8 mouse cellular contexts compared by ENCODE assay signal in the genomic region with DNA sequence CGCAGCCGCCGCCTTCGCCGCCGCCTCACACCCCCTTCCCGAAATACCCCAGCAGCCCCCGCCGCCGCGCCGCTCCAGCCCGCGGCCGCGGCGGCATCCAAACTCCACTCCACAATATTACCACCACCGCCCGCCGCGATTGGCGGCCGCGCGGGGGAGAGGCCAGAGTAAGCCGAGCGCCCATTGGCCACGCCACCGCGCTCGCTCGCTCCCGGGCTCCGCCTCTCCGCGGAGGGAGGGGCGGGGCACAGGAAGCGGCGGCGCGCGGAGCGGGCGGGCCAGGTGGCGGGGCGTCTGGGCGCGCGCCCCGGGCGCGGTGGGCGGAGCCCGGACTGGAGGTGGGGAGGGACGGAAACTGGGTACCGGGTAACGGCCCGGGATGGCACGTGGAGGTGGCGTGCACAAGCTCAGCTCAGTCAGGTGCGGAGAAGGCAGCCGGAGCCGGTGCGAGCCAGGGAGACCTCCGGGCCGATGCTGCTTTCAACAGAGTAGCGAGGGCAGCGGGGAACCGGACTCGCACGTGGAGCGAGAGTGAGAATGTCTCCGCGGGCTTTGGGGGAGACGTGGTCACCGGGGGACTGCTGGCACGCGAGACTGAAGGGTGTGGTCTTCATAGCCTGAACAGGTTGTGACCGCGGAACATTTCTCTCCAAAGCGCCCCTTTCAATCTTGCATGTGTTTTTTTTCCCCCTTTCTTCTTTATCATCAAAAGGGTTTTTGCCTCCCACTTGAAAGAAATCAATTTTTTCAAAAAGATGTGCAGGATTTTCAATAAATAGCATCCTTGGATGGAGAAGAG. TPM values are rescaled to one million over a fixed set of nuclear protein-coding genes. Genes with fewer than 3 reads are reported as not detected.
DNase-seq lines count a peak whose midpoint lies in the region; ATAC-seq and TF ChIP-seq lines count a peak whose summit lies in the region.

A gene (minus strand): TSS at position 81 of the 799 bp plus-strand sequence.

- H3K4me3 ChIP-seq in ES-Bruce4 (ENCODE audit: low read depth, low read length) = peak within 1 kb of the TSS; percentile 96
- peak within 1 kb of the TSS; percentile 98 for H3K4me3 ChIP-seq in forebrain, embryonic 13.5 days
- H3K4me3 ChIP-seq in liver, postnatal 0 days (ENCODE audit: low read depth, low read length) = peak within 1 kb of the TSS; percentile 89
- H3K4me3 ChIP-seq in neural tube, embryonic 14.5 days (ENCODE audit: low read depth, low read length) = peak within 1 kb of the TSS; percentile 86

- H3K9ac ChIP-seq in ES-Bruce4 (ENCODE audit: low read depth, poor library complexity, severe bottlenecking) = peak within 1 kb of the TSS; percentile 90
- H3K9ac ChIP-seq in forebrain, embryonic 13.5 days = peak within 1 kb of the TSS; percentile 89
- H3K9ac ChIP-seq in liver, postnatal 0 days (replicated peaks) = peak within 1 kb of the TSS; percentile 81
- peak within 1 kb of the TSS; percentile 84 for H3K9ac ChIP-seq in neural tube, embryonic 14.5 days (replicated peaks; ENCODE audit: low read depth, low read length)

- H3K36me3 ChIP-seq in ES-Bruce4 (ENCODE audit: control insufficient read depth, insufficient read depth, low read length, poor library complexity, severe bottlenecking) = no peaks in the 10 kb centered on the region
- H3K36me3 ChIP-seq in forebrain, embryonic 13.5 days (ENCODE audit: poor library complexity, severe bottlenecking) = no peaks in the 10 kb centered on the region
- H3K36me3 ChIP-seq in liver, postnatal 0 days (replicated peaks; ENCODE audit: insufficient read depth, low read length) = no peaks in the 10 kb centered on the region
- no peaks in the 10 kb centered on the region for H3K36me3 ChIP-seq in neural tube, embryonic 14.5 days (ENCODE audit: control insufficient read depth, insufficient read depth, low read length)

- peak; percentile 94 to 95 for DNase-seq in heart, postnatal 10 days
- peak; percentile 75 for DNase-seq in large intestine, adult 2 months (ENCODE audit: low read depth, low spot score)
- DNase-seq in liver, postnatal 0 days = peak; percentile 97
- peak; percentile 97 for DNase-seq in testis, postnatal 10 days (ENCODE audit: low spot score)

- peak; percentile 39 for TF ChIP-seq POLR2A in ES-Bruce4 (IDR thresholded peaks at IDR 0.05; ENCODE audit: insufficient read depth, low read length)

- TF ChIP-seq EP300 in ES-Bruce4 (IDR thresholded peaks at IDR 0.05; ENCODE audit: insufficient read depth, low read depth, low read length) = 0 out of 2 replicates have a peak, but pooled peaks have one; percentile 25
- no peak for TF ChIP-seq EP300 in liver, postnatal 0 days (IDR thresholded peaks at IDR 0.05; ENCODE audit: low read depth)

- TF ChIP-seq CTCF in ES-Bruce4 (IDR thresholded peaks at IDR 0.05; ENCODE audit: low read depth, low read length) = no peak
- TF ChIP-seq CTCF in liver, postnatal 0 days (IDR thresholded peaks at IDR 0.05; ENCODE audit: low read depth) = no peak

- H3K4me2 ChIP-seq in forebrain, embryonic 13.5 days = peak within 1 kb of the TSS; percentile 87
- peak within 1 kb of the TSS; percentile 91 for H3K4me2 ChIP-seq in liver, postnatal 0 days (ENCODE audit: low read depth, low read length)
- peak within 1 kb of the TSS; percentile 84 for H3K4me2 ChIP-seq in neural tube, embryonic 14.5 days (ENCODE audit: low read depth, low read length)

- intact Hi-C loops in heart, postnatal 10 days (cut with DNase I) = loop anchor here (5.0 kb wide), 1 partner anchor 72 kb away; no protein-coding TSS in a partner anchor

- H3K4me1 ChIP-seq in ES-Bruce4 (ENCODE audit: control insufficient read depth, insufficient read depth, low read length) = peaks cover 4% of the 10 kb centered on the region
- peaks cover 21% of the 10 kb centered on the region for H3K4me1 ChIP-seq in forebrain, embryonic 13.5 days
- H3K4me1 ChIP-seq in liver, postnatal 0 days (ENCODE audit: insufficient read depth) = peaks cover 8% of the 10 kb centered on the region
- H3K4me1 ChIP-seq in neural tube, embryonic 14.5 days (ENCODE audit: control insufficient read depth, insufficient read depth, low read length) = peaks cover 5% of the 10 kb centered on the region; the same call in 1 of the 2 replicates

- H3K27ac ChIP-seq in ES-Bruce4 (ENCODE audit: insufficient read depth, low read length) = peak within 1 kb of the TSS; percentile 78
- peak within 1 kb of the TSS; percentile 94 for H3K27ac ChIP-seq in forebrain, embryonic 13.5 days
- H3K27ac ChIP-seq in liver, postnatal 0 days (ENCODE audit: low read depth) = peak within 1 kb of the TSS; percentile 94
- peak within 1 kb of the TSS; percentile 93 for H3K27ac ChIP-seq in neural tube, embryonic 14.5 days (ENCODE audit: low read depth, low read length)

- no peaks in the 10 kb centered on the region for H3K27me3 ChIP-seq in ES-Bruce4 (ENCODE audit: control insufficient read depth, insufficient read depth, low read length, poor library complexity, severe bottlenecking)
- no peaks in the 10 kb centered on the region for H3K27me3 ChIP-seq in forebrain, embryonic 13.5 days
- H3K27me3 ChIP-seq in liver, postnatal 0 days (ENCODE audit: insufficient read depth, low read length) = no peaks in the 10 kb centered on the region
- H3K27me3 ChIP-seq in neural tube, embryonic 14.5 days (ENCODE audit: control insufficient read depth, insufficient read depth, low read length) = no peaks in the 10 kb centered on the region

- H3K9me3 ChIP-seq in ES-Bruce4 (replicated peaks; ENCODE audit: control insufficient read depth, insufficient read depth, low read length, poor library complexity, severe bottlenecking) = no peaks in the 10 kb centered on the region
- no peaks in the 10 kb centered on the region for H3K9me3 ChIP-seq in forebrain, embryonic 13.5 days (replicated peaks)
- no peaks in the 10 kb centered on the region for H3K9me3 ChIP-seq in liver, postnatal 0 days (ENCODE audit: low read length)
- H3K9me3 ChIP-seq in neural tube, embryonic 14.5 days (ENCODE audit: control insufficient read depth, low read length) = no peaks in the 10 kb centered on the region

- peak; percentile 97 for ATAC-seq in cerebellum, adult (ENCODE audit: insufficient number of reproducible peaks, low FRiP score, low TSS enrichment)
- peak; percentile 98 for ATAC-seq in forebrain, embryonic 13.5 days
- peak; percentile 97 for ATAC-seq in liver, postnatal 0 days
- peak; percentile 99 for ATAC-seq in neural tube, embryonic 14.5 days (ENCODE audit: low read depth)

- under 1% methylated on average over 67 of the region's 81 CpGs for WGBS in forebrain, embryonic 13.5 days
- WGBS in large intestine, adult 2 months = under 1% methylated on average over 81 of the region's 81 CpGs
- WGBS in liver, postnatal 0 days (ENCODE audit: insufficient replicate concordance) = under 1% methylated on average over 64 of the region's 81 CpGs
- under 1% methylated on average over 80 of the region's 81 CpGs for WGBS in neural tube, embryonic 14.5 days

RNA-seq across cellular contexts. Expression of the gene that starts here (rescaled TPM):
- polyA plus RNA-seq in ES-Bruce4 (2011; ENCODE audit: insufficient read depth, insufficient read length, low read depth, missing spikeins) = 83.6 and 104 TPM in 2 replicates
- 10.0 and 11.3 TPM in 2 replicates for polyA plus RNA-seq in forebrain, embryonic 13.5 days (2015; fragmentation: Nextera tagmentation; extraction: Ambion mirVana)
- 10 to 100 TPM; 40.8 to 41.0 TPM for total RNA-seq in heart, postnatal 10 days (2021)
- polyA plus RNA-seq in large intestine, adult 2 months (2012; rRNA removed) = 4.5 and 7.3 TPM in 2 replicates
- polyA plus RNA-seq in liver, postnatal 0 days (2015; fragmentation: Nextera tagmentation; extraction: Ambion mirVana) = 3.2 TPM in 2 replicates
- 18.3 and 19.0 TPM in 2 replicates for polyA plus RNA-seq in neural tube, embryonic 14.5 days (2014; fragmentation: Nextera tagmentation; extraction: Ambion mirVana)

Comparison
In these comparisons a context has a peak if more than half of its experiments do, and no peak if none do; other contexts are left out.
1. Peak in every context shown above with its lines: DNase-seq, ATAC-seq, H3K4me3 ChIP-seq and H3K27ac ChIP-seq.